Mouse (Mus musculus) midbrain, embryonic 12.5 days (tissue): ENCODE measurements around the gene Kcnk1. TPM values are rescaled to one million over a fixed set of nuclear protein-coding genes. Genes with fewer than 3 reads are reported as not detected.

Source experiments
- ATAC-seq: fragments of 200-750 bp; cut with Nextera tagmentation; 2 replicates; pipeline ENCODE4 v1.8.0; 2017; ENCODE audit warnings: low read depth, moderate TSS enrichment, moderate library complexity; ENCODE audit not compliant: low FRiP score
- H3K27ac ChIP-seq: fragments of 300-500 bp; sonication (generic); replicated peaks from 2 replicates; pipeline ENCODE4 v1.5.1; 2016; ENCODE audit warnings: mild to moderate bottlenecking
- H3K27me3 ChIP-seq: fragments of 300-500 bp; sonication (generic); 2 replicates; pipeline ENCODE4 v1.6.1; 2016; ENCODE audit warnings: mild to moderate bottlenecking
- H3K36me3 ChIP-seq: fragments of 300-500 bp; sonication (generic); 2 replicates; pipeline ENCODE4 v1.6.1; 2016
- H3K4me1 ChIP-seq: fragments of 300-500 bp; sonication (generic); 2 replicates; pipeline ENCODE4 v1.6.1; 2016
- H3K4me2 ChIP-seq: fragments of 300-500 bp; sonication (generic); replicated peaks from 2 replicates; pipeline ENCODE4 v1.6.1; 2016; ENCODE audit warnings: mild to moderate bottlenecking, moderate library complexity
- H3K4me3 ChIP-seq: fragments of 300-500 bp; sonication (generic); 2 replicates; pipeline ENCODE4 v1.5.1; 2016; ENCODE audit warnings: mild to moderate bottlenecking
- H3K9ac ChIP-seq: fragments of 300-500 bp; sonication (generic); replicated peaks from 2 replicates; pipeline ENCODE4 v1.6.1; 2016; ENCODE audit warnings: mild to moderate bottlenecking, moderate library complexity
- H3K9me3 ChIP-seq: fragments of 300-500 bp; sonication (generic); 2 replicates; pipeline ENCODE4 v1.6.1; 2016; ENCODE audit warnings: mild to moderate bottlenecking
- WGBS: fragments of 180-500 bp; shearing (Covaris S2); methylation state at CpG from one replicate; pipeline ENCODE4 v1.1.7; 2016; 5-methylcytosine and 5-hydroxymethylcytosine counted together
- polyA plus RNA-seq: library from polyadenylated mRNA; unstranded; fragments of >200 nt; fragmentation: Nextera tagmentation; extraction: Ambion mirVana; gene quantifications from 2 replicates; pipeline ENCODE4 v1.2.1, GENCODE M21; 2016

The Kcnk1 gene
- polyA plus RNA-seq, 1 experiment from 2014 or later = 5.1 TPM

DNA sequence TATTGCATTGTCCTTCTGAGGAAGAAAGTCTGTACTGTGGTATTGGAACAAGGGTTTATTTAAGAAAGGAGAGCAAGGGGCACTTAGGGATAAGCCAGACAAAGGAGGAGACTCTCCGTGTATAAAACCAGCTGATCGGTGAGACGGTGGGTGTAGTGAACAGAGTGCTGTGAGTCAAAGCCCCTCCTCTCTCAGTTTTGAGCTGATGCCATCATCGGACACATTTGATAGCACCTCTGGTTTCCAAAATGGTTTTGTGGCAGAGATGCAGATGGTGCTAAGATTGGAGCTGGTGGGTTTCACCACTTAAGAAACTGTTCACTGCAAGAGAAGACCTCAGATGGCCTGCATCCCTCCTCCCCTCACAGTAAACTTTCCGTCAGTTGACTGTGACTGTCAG, 2.6 kb downstream of the Kcnk1 start:
- Histone ChIP-seq H3K4me3 (no peak overlapping the region), H3K27me3 (peaks cover 53% of the 10 kb centered on the region), H3K4me2 (no peak overlapping the region), H3K9ac (no peak overlapping the region), H3K27ac (no peak overlapping the region), H3K36me3 (no peaks in the 10 kb centered on the region), H3K9me3 (no peaks in the 10 kb centered on the region), H3K4me1 (peaks cover 11% of the 10 kb centered on the region)
- WGBS = 65% methylated on average over 5 of the region's 5 CpGs
- ATAC-seq = no peak

DNA sequence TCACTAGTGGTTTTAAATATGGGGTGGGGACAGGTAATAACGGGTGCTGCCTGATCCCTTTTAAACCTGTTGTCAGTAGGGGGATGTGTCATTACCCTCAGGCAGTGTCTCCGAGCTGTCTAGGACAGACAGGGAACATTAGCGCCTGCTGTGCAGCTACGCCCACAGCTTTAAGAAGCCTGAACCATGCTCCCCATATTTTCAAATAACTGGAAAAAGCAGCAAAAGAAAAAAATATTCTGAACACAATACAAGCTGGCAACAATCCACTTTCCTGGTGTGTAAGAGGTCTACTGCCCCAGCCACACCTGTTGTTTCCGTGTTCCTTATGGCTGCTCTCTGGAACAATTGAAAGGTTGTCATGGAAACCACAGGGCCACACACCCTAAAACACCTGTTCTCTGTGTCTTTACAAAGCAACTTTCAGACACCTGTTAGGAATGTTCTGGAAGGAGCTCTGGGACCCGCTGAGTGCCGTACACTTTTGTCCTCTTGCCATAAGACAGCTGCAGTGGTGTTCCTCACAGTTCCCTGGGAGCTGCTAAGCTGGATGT, 4.9 kb downstream of the Kcnk1 start:
- no peak overlapping the region for H3K9ac ChIP-seq
- H3K27ac ChIP-seq = no peak overlapping the region
- H3K4me1 ChIP-seq = peaks cover 11% of the 10 kb centered on the region
- H3K4me3 ChIP-seq = no peak overlapping the region
- H3K4me2 ChIP-seq = no peak overlapping the region
- no peaks in the 10 kb centered on the region for H3K9me3 ChIP-seq
- 87% methylated on average over 7 of the region's 7 CpGs for WGBS
- peaks cover 32% of the 10 kb centered on the region for H3K27me3 ChIP-seq
- H3K36me3 ChIP-seq = no peaks in the 10 kb centered on the region
- no peak for ATAC-seq

DNA sequence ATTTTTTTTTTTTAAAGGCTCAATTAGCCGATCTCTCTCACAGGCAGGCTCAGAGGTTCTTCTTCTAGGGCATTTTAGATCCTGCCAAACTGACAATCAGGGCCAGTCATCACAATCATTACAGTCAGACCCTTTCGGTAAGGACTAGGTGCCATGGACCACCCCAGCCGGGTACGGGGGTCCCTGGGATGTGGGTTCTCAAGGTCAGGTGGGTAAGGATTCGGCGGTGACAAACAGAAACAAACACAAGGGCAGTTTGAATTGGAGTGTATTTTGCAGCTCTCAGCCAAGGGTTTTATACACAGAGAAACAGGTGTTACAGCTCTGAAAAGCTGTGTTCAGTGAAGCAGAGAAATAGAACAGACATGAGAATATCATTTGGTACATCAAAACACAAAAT, 8.6 kb downstream of the Kcnk1 start:
- Histone ChIP-seq H3K27me3 (no peaks in the 10 kb centered on the region; the same call in 1 of the 2 replicates), H3K4me3 (no peak overlapping the region), H3K9ac (no peak overlapping the region), H3K36me3 (no peaks in the 10 kb centered on the region), H3K27ac (no peak overlapping the region), H3K9me3 (no peaks in the 10 kb centered on the region), H3K4me1 (no peaks in the 10 kb centered on the region), H3K4me2 (no peak overlapping the region)
- ATAC-seq = no peak
- WGBS = 94% methylated on average over 6 of the region's 6 CpGs

DNA sequence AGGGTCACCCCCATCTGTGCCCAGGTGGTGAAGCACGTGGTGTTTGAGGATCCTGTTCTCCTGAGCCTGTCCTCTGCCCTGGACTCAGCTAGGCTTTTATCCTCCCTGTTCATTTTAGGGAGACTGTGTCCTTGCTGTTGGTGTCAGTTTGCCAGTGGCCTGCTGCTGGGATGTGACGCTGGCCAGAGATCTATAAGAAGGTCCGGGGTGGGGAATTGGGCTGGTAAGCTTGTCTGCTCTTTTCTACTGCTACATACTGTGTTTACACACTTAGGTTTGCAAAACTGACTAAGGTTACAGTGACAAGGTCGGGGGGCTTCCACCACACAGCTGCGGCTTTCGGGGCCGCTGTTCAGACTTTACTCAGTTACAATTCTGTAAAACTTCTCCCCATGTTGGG, 10.0 kb downstream of the Kcnk1 start:
- Histone ChIP-seq H3K9me3 (no peaks in the 10 kb centered on the region), H3K4me1 (no peaks in the 10 kb centered on the region), H3K4me3 (no peak overlapping the region), H3K4me2 (no peak overlapping the region), H3K36me3 (no peaks in the 10 kb centered on the region), H3K27ac (no peak overlapping the region), H3K9ac (no peak overlapping the region), H3K27me3 (no peaks in the 10 kb centered on the region)
- no peak for ATAC-seq
- WGBS = 75% methylated on average over 7 of the region's 7 CpGs

DNA sequence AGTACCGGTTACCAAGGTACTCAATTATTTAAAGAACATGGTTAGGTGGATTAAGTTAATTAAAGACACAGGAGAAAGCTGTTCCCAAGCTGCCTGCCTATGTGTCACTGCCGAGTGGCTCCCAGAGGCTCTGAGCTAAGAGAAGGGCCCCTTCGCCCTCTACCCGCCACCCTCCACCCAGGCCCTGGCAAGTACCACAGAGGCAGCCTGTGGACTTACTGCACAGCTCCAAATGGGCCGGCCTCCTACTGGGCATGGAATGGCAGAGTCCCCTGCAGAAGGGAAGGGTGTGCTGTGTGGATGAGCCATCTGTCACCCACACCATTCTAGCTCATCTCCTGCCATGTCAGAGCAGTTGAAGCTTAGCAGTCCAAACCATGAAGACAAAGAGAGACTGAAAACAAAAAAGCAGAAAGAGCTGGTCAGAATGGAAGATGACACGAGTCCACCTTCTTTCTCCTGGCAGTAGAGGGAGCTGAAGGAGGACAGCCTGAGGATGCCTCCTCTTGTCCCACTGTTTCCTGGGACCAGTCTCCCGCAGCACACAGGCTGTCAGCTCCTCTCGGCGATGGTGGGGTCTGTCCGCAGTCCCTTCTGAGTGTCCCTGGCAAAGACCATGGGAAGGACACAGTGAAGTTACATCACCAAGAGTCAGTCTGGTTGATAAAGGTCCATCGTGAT, 11.5 kb downstream of the Kcnk1 start:
- H3K27me3 ChIP-seq = no peaks in the 10 kb centered on the region
- H3K27ac ChIP-seq = no peak overlapping the region
- 74% methylated on average over 11 of the region's 11 CpGs for WGBS
- H3K36me3 ChIP-seq = no peaks in the 10 kb centered on the region
- ATAC-seq = no peak
- no peak overlapping the region for H3K4me2 ChIP-seq
- no peak overlapping the region for H3K4me3 ChIP-seq
- H3K9ac ChIP-seq = no peak overlapping the region
- H3K4me1 ChIP-seq = no peaks in the 10 kb centered on the region
- no peaks in the 10 kb centered on the region for H3K9me3 ChIP-seq

DNA sequence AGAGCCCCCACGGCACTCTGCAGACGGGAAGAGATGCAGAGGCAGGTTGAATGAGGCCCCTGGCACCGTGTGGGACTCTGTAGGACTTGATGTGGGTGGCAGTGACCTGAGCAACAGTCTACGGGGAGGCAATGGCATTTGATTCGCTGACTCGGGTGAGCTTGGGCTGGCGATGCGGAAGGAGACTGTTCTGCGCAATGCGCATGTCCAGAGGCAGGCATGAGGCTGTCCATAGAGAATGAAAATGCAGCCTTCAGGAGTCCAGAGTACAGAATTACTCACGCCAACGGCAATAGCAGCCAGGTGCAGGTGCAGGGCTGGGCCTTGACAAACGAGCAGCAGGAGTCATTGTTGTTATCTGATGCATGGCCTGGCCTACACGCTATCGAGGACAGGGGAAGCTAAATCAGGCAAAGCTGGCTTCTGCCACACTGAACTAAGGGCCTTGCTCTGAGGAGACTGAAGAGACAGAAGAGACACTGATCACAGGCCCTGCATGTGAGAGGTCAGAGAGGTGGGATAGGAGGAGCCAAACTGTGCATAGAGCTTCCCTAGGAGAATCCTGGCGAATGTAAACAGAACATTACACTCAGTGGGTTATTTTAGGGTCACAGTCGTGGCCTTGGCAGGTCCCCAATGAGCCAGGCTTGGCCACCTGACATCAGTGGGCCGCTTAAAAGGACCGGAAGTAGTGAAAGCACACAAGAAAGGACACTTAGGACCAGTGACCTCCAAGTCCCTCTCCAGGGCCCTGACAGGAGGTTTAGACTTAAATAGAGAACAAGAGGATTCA, 12.8 kb downstream of the Kcnk1 start:
- H3K4me1 ChIP-seq = no peaks in the 10 kb centered on the region
- no peak overlapping the region for H3K9ac ChIP-seq
- H3K4me3 ChIP-seq = no peak overlapping the region
- H3K36me3 ChIP-seq = no peaks in the 10 kb centered on the region
- H3K9me3 ChIP-seq = no peaks in the 10 kb centered on the region
- H3K27me3 ChIP-seq = no peaks in the 10 kb centered on the region
- WGBS = 88% methylated on average over 19 of the region's 19 CpGs
- H3K4me2 ChIP-seq = no peak overlapping the region
- H3K27ac ChIP-seq = no peak overlapping the region
- ATAC-seq = no peak

DNA sequence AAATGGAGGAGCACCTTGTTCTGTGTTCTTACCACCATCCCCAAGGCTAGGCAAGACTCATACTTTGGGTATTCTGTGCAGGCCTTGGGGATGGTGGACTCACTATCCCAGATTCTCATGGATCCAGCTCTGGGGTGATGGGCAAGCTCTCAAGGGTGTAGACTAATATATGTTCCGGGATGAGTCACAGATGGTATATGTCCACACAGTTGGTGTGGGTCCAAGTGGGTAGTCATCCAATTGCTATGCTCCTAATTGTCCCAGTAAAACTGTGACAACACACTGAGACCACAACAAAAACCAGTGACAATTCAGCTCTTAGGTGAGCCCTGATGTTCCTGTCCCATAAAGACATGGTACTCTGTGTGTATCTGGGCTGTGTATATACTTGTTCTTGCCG, 14.0 kb downstream of the Kcnk1 start:
- WGBS = 92% methylated on average over 2 of the region's 2 CpGs
- H3K27me3 ChIP-seq = no peaks in the 10 kb centered on the region
- H3K27ac ChIP-seq = no peak overlapping the region
- H3K9me3 ChIP-seq = no peaks in the 10 kb centered on the region
- H3K4me3 ChIP-seq = no peak overlapping the region
- no peaks in the 10 kb centered on the region for H3K4me1 ChIP-seq
- ATAC-seq = no peak
- H3K36me3 ChIP-seq = no peaks in the 10 kb centered on the region
- no peak overlapping the region for H3K4me2 ChIP-seq
- H3K9ac ChIP-seq = no peak overlapping the region

DNA sequence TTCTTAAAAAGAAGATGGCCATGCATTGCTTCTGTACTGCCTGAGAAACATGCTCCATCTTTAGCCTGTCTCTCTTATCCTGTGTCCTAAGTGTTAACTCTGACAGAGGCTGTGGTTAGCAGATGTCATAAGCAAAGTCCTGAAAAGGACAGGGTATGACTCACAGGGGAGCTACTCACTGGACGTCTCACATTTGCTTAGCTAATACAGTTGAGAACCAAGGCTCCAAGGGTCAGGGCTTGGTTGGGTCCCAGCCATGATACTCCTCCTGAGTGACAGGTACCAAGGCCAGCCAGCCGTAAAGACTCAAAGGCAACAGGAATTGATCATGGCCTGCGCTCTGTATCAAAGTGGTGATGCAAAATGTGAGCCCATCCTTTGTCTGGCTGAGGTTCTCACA, 15.9 kb downstream of the Kcnk1 start:
- 93% methylated on average over 3 of the region's 3 CpGs for WGBS
- Histone ChIP-seq H3K9ac (no peak overlapping the region), H3K27ac (no peak overlapping the region)

DNA sequence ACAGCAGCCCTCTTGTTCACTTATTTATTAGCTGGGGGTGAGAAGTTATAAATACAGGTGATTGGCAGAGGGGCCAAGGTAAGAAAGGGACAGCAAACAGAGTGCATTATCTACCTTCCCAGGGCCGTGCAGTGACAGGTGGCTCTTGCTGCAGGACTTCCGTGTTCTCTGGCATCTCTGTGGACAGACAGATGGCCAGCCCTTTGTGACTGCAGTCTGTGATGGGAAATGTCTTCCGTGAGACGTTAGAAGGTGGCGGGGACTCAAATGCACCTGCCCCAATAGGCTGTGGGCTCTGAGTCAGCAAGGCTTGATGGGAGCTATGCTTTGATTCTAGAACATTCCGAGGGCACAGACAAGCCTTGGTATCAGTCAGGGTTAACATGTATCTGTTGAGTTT, 17.4 kb downstream of the Kcnk1 start:
- no peaks in the 10 kb centered on the region for H3K4me1 ChIP-seq
- H3K36me3 ChIP-seq = no peaks in the 10 kb centered on the region
- no peak overlapping the region for H3K4me3 ChIP-seq
- H3K27me3 ChIP-seq = no peaks in the 10 kb centered on the region
- no peak overlapping the region for H3K9ac ChIP-seq
- 94% methylated on average over 6 of the region's 6 CpGs for WGBS
- no peak overlapping the region for H3K4me2 ChIP-seq
- no peaks in the 10 kb centered on the region for H3K9me3 ChIP-seq
- H3K27ac ChIP-seq = no peak overlapping the region
- ATAC-seq = no peak

More for the DNA sequence above, 15.9 kb downstream of the Kcnk1 start:
- H3K9me3 ChIP-seq = no peaks in the 10 kb centered on the region
- no peak overlapping the region for H3K4me3 ChIP-seq
- H3K4me1 ChIP-seq = no peaks in the 10 kb centered on the region
- no peak for ATAC-seq
- no peaks in the 10 kb centered on the region for H3K27me3 ChIP-seq
- no peaks in the 10 kb centered on the region for H3K36me3 ChIP-seq
- no peak overlapping the region for H3K4me2 ChIP-seq

DNA sequence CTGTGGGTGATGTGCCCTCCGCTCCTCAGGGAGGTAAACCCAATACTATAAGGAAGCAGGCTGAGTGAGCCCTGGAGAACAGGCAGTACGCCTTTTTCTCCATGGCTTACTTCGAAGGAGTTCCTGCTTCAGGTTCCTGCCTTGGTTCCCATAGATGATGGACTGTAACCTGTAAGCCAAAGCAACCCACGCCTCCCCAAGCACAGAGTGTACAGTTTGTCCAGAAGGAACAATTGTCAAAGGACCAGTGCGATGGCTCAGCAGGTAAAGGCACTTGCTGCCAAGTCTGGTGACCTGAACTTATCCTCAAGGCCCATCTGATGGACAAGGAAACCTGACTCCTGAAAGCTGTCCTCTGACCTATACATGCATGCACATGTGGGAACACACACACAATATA, 18.7 kb downstream of the Kcnk1 start:
- no peak for ATAC-seq
- 85% methylated on average over 5 of the region's 5 CpGs for WGBS

DNA sequence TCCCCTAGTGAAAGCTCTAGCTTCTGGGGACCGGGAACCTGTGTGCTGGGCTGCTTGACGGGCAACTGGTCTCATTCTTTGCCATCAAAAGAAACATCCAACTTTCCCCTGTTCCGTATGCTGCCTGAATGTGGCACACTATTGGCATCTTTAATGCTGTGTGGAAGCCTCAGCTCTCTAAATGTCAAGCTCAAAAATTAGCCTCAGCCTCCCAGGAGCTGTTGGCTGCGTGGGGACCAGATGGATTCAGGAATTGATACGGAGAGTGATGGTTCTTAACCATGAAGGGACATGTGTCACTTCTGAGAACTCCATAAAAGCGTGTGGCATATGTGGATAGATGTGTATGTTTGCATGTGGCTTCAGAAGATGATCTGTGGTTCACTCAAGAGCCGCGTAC, 27.0 kb downstream of the Kcnk1 start:
- 87% methylated on average over 8 of the region's 8 CpGs for WGBS
- Histone ChIP-seq H3K4me1 (no peaks in the 10 kb centered on the region), H3K4me3 (no peak overlapping the region), H3K36me3 (no peaks in the 10 kb centered on the region), H3K27ac (no peak overlapping the region), H3K4me2 (no peak overlapping the region), H3K9ac (no peak overlapping the region), H3K27me3 (no peaks in the 10 kb centered on the region), H3K9me3 (no peaks in the 10 kb centered on the region)
- ATAC-seq = no peak

More for the DNA sequence above, 18.7 kb downstream of the Kcnk1 start:
- Histone ChIP-seq H3K4me3 (no peak overlapping the region), H3K4me2 (no peak overlapping the region), H3K27ac (no peak overlapping the region), H3K27me3 (no peaks in the 10 kb centered on the region), H3K9ac (no peak overlapping the region), H3K36me3 (no peaks in the 10 kb centered on the region), H3K4me1 (no peaks in the 10 kb centered on the region), H3K9me3 (no peaks in the 10 kb centered on the region)

DNA sequence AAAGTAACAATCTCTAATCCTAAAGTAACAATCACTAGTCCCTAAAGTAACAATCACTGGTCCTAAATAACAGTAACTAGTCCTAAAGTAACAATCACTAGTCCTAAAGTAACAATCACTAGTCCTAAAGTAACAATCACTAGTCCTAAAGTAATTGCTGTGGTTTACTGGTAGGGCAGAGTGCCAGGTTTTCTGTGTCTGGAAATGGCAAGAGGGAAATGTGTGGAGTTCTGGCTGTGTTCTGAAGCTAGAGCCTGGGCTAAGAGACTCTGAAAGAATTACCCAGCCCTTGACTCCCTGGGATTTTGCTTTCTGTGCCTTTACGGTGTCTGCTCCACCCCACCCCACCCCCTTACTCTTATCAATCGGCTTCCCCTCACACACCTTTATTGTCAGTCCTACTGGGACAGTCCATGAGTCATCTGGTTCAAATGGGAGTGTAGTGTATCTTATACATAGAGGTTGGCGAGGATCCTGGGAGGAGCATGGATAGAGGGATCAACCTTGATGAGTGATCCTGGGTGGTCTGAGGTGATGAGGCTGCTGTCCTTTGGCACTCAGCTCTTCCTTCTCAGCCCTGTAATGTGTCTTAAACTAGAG, 28.8 kb downstream of the Kcnk1 start:
- no peak overlapping the region for H3K4me2 ChIP-seq
- no peak overlapping the region for H3K27ac ChIP-seq
- H3K27me3 ChIP-seq = no peaks in the 10 kb centered on the region
- 82% methylated on average over 3 of the region's 3 CpGs for WGBS
- no peak overlapping the region for H3K4me3 ChIP-seq
- ATAC-seq = no peak
- H3K9me3 ChIP-seq = no peaks in the 10 kb centered on the region
- H3K9ac ChIP-seq = no peak overlapping the region
- H3K36me3 ChIP-seq = no peaks in the 10 kb centered on the region
- no peaks in the 10 kb centered on the region for H3K4me1 ChIP-seq
